Mouse (Mus musculus) forelimb bud, embryonic 11.5 days (tissue): ENCODE measurements around the gene Sept12.
A peak's percentile ranks its signal among the peaks of the same experiment; 100 is the strongest.

Experiments
- DNase-seq: peaks from one replicate; pipeline ENCODE4 v3.0.0-alpha.2; 2012; ENCODE audit warnings: low read depth, low spot score

Sept12 gene

DNA sequence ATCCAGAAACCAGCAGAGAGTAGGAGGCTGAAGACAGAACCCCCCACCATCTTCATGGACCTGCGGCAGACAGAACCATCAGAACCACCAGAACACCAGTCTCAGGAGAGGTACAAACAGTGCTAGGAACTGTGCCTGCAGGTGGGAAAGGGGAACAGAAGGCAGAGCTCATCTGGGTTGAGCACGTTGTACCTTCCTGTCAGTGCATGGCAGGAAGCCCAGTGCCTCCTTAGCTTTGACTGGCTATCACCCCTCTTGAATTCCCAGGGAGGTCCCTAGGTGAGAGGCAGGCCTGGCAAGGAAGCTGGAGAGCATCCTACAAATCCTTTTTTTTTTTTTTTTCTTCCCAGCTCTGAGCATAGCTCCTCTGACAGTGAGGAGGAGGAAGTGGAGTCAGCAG, 21.5 kb downstream of the Sept12 start:
- DNase-seq: no peak

DNA sequence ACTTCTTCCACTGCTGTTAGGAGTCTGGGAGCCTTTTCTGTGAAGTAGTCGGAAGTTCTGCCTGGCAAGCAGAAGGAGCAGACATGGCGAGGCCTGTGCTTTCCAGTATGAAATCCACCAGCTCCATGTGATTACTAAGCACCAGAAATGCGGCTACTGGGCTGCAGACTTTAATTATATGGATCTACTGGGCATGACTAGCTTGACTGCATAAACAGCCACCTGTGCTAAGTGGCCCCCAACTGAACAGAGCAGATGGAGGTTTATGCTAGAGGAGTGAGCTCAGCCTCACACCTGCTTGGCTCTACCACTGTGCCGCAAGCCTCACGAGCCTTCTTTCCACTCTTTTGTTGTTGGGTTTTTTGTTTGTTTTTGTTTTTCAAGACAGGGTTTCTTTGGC, 23.1 kb downstream of the Sept12 start:
- no peak for DNase-seq

DNA sequence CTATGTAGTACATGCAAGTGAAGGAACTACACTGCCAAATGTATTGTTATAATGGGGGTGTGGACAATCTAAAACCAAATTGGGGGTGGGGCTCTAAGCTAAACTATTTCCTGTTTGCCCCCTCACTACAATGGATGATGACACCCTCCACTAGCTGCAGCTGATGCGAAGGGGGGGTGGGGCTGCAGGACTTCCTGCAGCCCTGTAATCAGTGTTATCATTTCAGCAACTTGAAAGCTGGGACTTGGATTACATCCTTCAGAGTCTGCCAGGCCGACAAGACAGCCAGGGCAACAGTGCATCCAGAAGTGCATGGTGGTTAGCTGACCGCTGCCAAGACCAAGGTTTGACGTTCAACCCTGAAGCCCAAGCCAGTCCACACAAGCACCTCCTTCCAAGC, 26.0 kb downstream of the Sept12 start:
- DNase-seq: no peak

DNA sequence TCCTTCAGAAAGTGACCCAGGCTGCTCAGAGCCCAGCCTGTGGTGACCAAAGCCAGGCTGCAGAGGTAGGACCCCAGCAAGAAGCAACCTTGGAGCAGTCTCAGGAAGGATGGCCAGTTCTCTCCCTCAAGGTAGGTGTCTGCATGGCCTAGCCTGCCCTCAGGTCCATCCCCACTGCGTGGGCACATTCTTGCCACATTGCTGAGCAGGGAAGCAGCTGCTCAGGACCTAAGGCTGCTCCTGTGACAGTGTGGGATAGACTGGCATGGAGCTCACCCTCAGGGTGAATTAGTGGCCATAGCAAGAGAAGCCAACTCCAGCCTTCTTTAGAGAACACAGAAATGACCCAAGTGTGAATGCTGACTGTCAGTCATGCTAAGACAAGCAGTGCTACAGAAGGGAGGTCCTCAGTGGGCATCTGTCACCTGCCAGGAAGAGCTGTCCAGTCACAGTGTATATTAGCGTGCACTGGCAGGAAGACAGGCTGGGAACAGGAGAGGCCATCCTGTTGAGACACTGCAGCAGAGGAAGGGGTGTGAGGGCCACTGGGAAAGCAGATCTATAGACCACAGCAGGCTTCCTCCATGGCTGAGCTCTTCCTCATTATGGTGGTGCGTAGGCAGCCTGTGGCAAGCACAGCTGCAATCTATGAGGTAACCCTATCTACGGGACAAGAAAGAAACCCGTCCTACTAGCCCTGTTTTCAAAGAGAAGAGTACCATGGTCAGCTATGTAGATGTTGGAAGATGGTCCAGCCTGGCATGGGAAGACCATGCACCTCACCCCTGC, 28.4 kb downstream of the Sept12 start:
- DNase-seq: no peak

DNA sequence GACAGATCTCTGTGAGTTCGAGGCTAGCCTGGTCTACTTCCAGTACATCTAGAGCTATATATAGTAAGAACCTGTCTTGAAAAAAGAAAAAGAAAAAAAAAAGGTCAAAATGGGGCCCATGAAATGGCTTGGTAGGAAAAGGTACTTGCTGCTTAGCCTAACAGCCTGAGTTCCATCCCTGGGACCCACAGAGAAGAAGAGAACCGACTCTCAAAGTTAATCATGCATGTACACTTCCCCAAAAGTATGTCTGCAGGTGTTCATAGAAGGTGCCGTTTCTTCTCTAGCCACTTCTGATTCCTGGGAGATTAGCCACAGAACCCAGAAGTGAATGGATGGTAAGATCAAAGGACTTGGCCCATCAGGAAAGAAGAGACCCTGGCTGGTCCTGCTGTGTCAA, 29.2 kb downstream of the Sept12 start:
- DNase-seq: no peak

DNA sequence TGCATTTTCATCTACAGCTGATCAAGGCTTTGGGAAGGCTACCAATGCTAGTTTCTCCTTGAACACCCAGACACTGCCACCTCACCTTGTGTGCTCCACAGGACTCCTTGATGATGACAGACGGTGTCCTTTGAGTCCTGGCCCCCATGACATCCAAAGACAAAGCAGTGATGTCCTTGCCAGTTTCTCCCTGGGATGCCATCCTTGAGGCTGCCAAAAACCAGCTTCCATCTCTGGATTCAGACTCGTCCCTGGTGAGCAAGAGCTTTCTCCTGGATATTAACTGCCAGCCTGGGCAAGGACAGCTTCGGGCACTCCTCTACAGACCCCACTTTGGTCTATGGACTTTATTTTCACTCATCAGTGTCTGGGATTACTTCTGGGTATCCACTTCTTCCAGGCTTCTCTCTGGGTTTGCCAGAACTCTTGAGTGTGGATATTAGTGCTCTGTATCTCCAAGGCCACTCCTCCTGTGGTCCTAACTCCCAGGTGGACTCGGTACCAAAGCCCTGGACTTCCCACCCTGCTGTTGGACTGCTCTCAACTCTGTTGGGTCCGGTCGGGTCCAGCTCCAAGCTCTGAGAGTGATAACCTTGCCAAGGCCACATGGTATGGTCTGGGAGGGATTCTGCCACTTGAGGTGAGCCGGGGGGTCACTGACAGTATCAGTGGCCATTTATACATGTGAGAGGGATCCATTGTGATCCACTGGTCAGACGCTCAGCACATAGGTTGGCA, 32.1 kb downstream of the Sept12 start:
- no peak for DNase-seq

DNA sequence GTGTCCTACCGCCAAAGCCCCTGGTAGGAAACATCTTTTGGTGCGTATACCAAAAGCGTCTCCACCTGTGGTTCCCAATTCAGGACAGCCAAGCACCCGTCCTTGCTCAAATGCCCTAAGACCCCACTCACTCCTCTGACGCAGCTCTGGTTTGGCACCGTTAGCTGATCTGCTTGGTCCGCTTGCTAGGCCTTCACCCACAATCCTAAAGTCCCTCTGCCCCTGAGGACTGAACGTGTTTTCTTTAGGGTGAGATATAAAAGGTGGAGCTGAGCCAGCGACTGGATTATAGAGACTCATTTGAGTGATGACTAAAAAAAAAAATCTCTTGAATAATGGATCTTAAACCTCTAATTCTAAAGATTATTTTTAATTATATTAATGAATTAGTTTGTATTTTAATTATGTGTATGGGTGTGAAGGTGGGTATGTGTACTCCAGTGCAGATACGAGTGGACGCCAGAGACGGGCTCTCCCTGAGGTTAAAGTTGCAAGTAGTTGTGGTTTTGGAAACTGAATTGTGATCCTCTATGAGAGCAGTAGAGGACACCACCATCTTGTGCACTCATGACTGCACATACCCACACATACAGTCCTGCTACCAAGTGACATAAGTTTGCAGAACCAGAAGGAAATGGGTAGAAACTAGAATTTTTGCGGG, 32.8 kb downstream of the Sept12 start:
- DNase-seq: peak; percentile 3

DNA sequence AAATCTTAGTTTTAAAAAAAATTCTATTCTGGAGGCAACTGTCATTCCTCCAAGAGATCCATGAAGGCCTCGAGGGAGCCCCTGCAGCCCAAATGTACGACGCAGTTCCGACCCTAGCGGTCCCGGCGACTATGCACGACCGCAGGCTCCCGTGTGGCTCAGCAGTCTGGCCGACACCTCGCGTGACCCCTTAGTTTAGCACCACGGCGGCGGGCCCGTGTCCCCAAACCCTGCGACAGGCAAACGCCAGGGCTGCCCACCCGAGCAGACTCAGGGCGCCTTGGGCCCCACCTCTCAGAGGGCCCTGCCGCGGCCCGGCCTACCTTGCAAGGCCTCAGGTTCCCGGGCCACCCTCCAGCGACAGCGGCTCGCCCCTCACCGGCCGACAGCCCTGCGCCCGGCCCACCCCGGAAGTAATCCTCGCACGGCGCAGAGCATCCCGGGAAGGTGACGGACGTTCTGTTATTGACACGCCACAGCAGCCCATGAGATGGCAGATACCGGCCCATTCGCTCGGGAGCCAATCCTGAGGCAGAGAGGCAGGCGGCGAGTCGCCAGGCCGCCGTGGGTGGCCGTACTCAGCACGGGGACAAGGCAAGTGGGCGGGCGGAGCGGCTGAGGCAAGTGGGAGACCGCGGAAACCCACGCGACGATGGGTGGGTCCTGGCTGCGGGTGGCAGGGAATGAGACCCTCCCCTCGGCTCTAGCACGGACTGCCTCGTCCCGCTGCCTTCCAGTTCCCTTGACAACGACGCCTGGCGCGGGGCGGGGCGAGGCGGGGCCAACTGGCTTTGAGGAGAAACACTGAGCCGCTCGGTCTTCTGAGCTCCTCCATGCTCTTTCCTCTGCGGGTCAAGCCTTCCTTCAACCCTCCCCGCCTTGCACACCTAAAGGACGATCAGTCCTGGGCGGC, 33.6 kb downstream of the Sept12 start, which contains the start of gene Anks3:
Gene Anks3 (minus strand): TSS at position 409 of the 913 bp plus-strand sequence.
- DNase-seq: peak; percentile 90

DNA sequence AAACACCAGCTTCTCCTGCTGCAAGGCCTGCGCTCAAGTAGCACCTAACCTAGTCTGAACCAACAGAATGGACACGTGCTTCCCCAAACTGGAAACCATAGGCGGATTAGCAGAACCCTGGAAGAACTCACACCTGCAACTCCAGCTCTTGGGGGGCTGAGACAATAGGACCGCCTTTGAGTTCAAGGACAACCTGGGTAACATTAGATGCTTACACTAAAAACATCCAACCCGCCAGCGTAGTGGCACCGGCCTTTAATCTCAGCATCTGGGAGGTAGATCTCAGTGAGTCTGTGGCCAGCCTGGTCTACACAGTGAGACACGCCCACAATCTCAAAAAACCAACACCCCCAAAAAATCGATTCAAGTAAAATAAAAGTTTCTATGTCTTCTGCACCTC, 34.3 kb downstream of the Sept12 start:
- no peak for DNase-seq

DNA sequence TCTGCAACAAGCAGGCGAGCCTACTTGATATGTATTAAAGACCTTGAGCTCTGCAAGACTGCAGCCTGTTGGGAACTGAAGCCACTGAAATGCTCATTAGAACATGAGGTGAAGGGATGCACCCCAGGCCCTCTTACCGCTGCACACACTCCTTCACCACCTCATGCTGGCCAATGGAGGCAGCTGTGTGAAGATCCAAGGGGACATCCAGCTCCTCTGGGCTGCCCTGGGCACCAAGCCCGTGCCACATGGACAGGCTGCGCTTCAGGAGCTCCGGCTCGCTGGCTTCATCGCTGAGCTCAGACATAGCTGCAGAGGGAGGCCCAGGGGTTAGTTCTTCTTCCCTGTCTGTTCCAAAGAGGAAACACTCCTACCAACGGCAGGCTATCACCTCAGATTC, 37.4 kb downstream of the Sept12 start:
- DNase-seq: no peak

DNA sequence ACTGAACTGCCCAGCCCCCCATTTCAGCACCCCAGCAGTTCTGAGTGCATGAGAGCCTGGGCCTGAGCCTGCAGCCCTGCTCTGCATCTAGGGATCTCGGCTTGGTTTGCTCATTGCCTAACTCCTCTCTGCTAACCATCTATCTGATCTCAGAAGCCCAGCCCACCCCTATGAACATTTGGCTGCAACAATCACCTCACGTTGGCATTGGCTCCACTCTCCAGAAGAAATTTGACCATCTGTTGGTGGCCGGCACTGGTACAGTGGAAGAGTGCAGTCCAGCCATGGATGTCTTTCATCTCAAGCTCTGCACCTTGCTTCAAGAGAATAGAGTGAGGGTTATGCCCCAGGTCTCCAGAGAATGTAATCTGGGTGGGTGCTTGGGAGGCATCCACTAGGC, 40.2 kb downstream of the Sept12 start:
- DNase-seq: no peak

DNA sequence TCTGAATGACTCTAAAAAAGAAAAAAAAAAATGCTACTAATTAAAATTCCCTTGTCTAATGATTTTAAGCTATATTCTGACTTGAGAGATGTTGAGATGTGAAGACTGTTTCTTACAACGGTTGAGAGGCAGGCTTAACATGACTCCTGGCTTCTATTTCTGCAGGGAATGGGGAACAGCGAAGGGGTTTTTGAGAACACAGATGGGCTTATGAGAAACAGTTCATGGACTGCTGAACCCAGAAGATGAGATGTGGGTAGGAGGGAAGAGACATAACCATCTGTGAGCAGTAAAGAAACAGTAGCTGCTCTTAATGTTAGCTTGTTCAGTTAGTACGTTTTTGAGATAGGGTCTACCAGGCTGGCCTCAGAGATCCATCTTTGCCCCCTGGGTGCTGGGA, 41.0 kb downstream of the Sept12 start:
- no peak for DNase-seq

DNA sequence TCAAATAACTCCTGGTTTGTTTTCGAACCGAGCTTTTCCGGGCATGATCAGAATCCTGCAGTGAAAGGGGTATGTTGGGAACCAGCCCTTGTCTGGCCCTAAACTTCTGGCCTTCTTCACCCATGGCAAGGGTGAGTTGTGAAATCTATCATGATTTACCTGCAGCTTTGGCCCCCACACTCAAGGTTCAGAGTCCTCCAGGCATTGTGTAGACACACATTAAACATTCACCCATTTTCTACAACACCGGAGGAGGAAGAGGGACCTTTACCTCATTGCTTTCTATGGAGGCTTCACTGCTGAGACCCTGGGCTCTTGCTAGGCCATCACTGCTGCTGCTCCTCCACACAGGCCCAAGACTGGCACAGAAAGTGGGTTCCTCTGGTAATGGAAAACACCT, 50.3 kb downstream of the Sept12 start:
- no peak for DNase-seq

DNA sequence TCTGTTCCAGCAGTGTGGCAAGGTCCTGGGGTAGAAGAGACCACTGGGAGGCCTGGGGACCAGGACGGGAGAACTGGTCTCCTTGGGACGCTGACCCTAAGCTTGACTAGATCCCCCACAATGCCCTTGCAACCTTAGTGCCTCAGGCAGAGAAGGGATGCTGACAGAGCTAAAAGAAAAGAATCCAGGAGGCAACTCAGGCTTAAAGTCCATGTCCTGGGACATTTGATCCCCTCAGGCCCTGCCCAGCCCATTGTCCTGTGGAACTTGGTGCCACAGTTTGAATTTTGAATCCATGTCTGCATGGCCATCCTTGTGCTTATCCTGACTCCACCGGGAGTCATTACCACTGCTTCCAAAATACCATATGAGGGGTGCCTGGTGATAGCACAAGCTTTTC, 51.5 kb downstream of the Sept12 start:
- no peak for DNase-seq

DNA sequence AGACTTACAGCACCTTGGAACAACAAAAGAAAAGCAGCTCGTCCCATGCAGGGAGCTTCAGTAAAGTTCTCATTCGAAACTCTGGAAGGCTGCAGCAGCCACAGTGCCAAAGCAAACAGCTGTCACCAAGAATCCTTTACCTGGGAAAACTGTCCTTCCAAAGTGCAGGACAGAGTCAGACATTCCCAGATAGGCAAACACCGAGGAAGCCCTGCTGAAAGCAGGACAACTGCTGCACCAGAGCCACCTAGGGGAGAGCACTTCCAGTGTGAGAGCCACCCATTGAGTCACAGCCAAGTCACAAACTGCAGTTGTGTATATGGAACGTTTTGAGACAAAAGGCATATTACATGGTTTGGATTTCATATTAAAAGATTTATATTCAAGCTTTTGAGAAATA, 52.2 kb downstream of the Sept12 start:
- no peak for DNase-seq

DNA sequence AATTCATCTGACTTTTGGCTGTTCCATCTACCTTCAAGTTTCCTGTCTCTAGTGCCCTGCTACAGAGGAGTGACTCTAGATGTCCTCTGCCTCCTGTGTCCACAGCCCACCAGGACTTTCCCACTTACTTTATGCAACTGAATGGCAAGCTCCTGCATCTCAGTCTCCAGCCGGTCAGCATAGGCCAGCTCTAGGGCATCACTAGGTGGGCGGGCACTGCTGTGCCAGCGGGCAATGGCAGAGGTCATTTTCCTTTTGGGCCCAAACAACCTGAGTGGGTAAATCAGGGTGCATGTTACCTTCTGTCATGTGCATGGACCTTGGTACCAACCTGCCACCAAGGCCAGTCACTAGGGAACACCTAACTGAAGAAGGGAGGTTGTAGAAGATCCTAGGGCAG, 54.2 kb downstream of the Sept12 start:
- DNase-seq: no peak

DNA sequence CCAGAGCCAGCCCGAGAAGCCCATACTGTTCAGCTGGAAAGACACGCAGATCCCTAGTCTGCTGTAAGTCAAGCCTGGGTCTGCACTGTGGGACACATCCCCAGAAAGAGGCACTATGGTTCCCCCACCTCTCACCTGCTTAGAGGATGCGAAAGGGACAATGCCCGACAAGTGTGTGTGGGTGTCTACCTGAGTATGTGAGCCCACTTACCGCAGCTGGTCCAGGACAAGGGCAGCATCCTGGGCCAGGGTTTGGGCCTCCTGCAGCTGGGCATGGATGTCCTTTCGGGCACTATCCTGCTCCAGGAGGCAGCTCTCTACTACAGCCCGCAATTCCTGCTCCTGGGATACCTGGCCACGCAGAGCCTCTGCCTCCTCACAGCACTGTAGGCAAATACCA, 54.8 kb downstream of the Sept12 start:
- DNase-seq: no peak

DNA sequence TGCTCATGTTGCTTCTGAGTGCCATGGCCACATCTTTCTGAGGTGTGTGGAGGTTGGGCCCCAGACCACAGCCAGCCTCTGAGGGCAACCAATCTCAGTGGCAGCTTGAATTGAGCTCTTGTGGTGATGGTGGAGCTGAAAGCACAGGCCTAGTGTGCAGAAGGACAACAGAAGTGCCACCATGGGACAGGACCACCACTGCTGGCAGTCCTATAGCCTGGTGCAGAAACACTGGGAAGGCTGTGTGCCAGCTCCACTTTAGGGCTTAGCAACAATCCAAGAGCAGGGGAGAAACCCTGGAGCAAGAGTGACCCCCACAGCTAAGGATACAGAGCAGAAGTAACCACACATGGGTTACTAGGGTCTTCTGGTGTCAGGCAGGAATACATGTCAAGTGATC, 56.6 kb downstream of the Sept12 start:
- no peak for DNase-seq

DNA sequence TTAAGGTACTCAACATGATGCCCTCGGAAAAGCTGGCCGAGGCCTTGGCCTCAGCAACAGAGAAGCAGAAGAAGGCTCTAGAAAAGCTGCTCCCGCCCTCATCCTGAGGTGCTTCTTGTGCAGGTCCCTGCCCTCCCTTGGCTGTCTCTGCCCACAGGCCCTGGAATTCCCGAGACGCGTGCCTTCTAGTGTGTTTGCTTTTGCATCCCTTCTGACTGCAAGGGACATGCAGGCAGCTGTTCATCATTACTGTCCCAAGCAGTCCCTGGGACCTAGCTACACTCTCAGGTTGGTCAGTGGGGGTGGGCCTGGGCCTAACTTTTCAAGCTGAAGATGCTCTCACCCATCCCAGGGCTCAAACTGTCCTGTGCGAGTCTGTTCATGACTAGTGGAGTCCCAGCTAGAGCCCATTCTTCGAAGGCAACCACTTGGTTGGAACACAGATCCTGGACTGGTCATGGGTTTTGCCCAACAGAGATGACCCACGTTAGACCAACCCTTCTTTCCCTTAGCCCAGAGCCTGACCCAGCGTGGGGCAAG, 57.3 kb downstream of the Sept12 start:
- DNase-seq: no peak

DNA sequence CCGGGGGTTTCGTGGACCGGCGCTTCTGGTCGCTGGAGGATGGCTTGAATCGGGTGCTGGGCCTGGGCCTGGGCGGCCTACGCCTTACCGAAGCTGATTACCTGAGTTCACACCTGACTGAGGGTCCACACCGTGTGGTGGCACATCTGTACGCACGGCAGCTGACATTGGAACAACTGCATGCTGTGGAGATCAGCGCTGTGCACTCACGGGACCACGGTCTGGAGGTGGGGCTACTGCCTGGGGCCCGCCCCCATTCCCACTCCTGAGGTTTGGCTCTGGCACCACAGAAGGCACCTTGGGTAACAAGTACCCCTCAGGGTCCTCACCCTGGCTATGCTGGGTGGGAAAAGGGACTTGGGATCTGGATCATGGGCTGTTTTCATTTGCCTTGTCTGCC, 58.2 kb downstream of the Sept12 start:
- peak; percentile 23 for DNase-seq

DNA sequence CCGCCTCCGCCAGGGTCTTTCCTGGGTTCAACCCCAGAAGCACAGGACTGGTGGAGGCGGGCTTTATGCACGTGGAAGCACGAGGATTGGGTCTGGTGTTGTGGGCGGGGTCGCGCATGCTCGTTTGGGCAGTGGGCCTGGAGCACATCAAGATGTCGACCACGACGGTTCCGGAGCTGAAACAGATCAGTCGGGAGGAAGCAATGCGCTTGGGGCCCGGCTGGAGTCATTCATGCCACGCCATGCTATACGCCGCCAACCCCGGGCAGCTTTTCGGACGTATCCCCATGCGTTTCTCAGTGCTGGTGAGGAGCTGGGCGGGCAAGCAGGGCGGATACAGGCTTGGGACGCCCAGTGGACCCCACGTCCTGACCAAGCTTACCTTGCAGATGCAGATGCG, 58.7 kb downstream of the Sept12 start:
- DNase-seq: peak; percentile 93
